Mouse (Mus musculus) neural tube, embryonic 12.5 days (tissue): Measurements from ENCODE around the gene Spock2. TPM values are rescaled to one million over a fixed set of nuclear protein-coding genes. Genes with fewer than 3 reads are reported as not detected.

Experiments used
- microRNA-seq: library from miRNA; unstranded; fragments of <30 nt; microRNA quantifications from one replicate; pipeline ENCODE4, GENCODE M21; 2017
- polyA plus RNA-seq: library from polyadenylated mRNA; unstranded; fragments of >200 nt; fragmentation: Nextera tagmentation; extraction: Ambion mirVana; gene quantifications from 2 replicates; pipeline ENCODE4 v1.2.1, GENCODE M21; 2016

Spock2 gene
- polyA plus RNA-seq, 1 experiment from 2014 or later: 74.6 TPM

Small RNA genes lying within 50 kb of the gene (microRNA-seq; reads per million reads assigned to microRNA genes)
- gene Mir6906: not detected

Other genes starting within 250 kb of the Spock2 start
- gene Dnajb12, start 226.7 kb upstream of the Spock2 start, polyA plus RNA-seq: 20.3 and 23.6 TPM in 2 replicates
- gene Ddit4, start 154.4 kb upstream of the Spock2 start, polyA plus RNA-seq: 75.7 and 78.9 TPM in 2 replicates
- gene Ascc1, start 103.4 kb upstream of the Spock2 start, polyA plus RNA-seq: 36.8 and 37.0 TPM in 2 replicates
- 116 and 122 TPM in 2 replicates for gene Anapc16, start 103.1 kb upstream of the Spock2 start, polyA plus RNA-seq
- 2.9 and 3.3 TPM in 2 replicates for gene Chst3, start 113.0 kb downstream of the Spock2 start, polyA plus RNA-seq
- 101 and 109 TPM in 2 replicates for gene Psap, start 171.4 kb downstream of the Spock2 start, polyA plus RNA-seq
- gene Vsir, start 240.6 kb downstream of the Spock2 start, polyA plus RNA-seq: 2.2 and 3.5 TPM in 2 replicates